Mouse (Mus musculus): ENCODE results near the gene Gm5108. TPM values are rescaled to one million over a fixed set of nuclear protein-coding genes. Genes with fewer than 3 reads are reported as not detected.

Gm5108 gene
- not detected in 2 replicates for polyA plus RNA-seq (2015; fragmentation: Nextera tagmentation; extraction: Ambion mirVana)

DNA sequence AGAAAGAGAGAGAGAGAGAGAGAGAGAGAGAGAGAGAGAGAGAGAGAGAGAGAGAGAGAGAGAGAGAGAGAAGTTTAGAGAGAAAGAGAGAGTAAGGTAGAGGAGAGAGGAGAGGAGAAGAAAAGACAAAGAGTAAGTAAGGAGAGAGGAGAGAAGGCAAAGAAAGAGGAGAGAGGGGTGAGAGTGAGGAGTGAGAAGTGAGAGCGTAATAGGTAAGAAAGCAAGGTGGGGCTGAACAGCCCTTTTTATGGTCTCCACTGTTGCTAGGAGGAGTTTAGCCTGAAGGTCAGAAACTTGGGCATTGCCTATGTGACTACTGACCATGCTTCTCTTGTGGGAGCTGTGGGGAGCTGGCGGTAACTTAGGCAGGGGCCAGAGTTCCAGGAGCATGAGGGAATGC, at the start of gene Gm5108:
Gene Gm5108 (plus strand): TSS at position 301 of the 400 bp plus-strand sequence.
- Histone ChIP-seq H3K4me2 (ENCODE audit: low read depth, low read length) (no peak within 1 kb of the TSS), H3K27me3 (ENCODE audit: control insufficient read depth, insufficient read depth, low read length) (no peaks in the 10 kb centered on the region), H3K27ac (ENCODE audit: low read length) (no peak within 1 kb of the TSS), H3K9ac (ENCODE audit: low read length) (no peak within 1 kb of the TSS), H3K4me1 (ENCODE audit: control insufficient read depth, insufficient read depth, low read length) (no peaks in the 10 kb centered on the region), H3K4me3 (ENCODE audit: low read length) (no peak within 1 kb of the TSS), H3K36me3 (ENCODE audit: control insufficient read depth, insufficient read depth) (no peaks in the 10 kb centered on the region), H3K9me3 (replicated peaks; ENCODE audit: control insufficient read depth, low read length) (no peaks in the 10 kb centered on the region; the same call in 1 of the 2 replicates)
- ATAC-seq (replicated peaks; ENCODE audit: extremely low read depth, insufficient read depth, low FRiP score): no peak
- 85% methylated on average over 2 of the region's 2 CpGs for WGBS

DNA sequence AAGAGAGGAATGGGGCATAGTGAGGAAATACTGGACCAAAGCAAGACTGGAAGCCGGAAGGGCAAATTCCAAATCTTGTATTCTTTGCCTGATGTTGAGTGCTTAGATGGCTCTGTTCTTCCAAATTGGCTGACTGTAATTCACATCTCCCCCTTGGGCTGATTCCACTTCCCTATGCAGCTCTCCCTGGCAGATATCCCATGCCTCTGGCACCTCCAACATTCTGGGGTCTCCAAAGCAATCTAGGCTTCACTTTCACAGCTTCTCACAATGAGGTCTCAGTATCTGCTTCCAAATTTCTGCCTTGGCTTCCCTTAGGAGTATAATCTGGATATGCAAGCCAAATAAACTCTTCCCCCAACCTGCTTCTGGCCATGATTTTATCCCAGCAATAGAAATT, 42.5 kb upstream of the Gm5108 start:
- no peak for ATAC-seq (replicated peaks; ENCODE audit: extremely low read depth, insufficient read depth, low FRiP score)
- H3K27ac ChIP-seq (ENCODE audit: low read length): no peak overlapping the region
- 80% methylated on average over 1 of the region's 1 CpGs for WGBS

DNA sequence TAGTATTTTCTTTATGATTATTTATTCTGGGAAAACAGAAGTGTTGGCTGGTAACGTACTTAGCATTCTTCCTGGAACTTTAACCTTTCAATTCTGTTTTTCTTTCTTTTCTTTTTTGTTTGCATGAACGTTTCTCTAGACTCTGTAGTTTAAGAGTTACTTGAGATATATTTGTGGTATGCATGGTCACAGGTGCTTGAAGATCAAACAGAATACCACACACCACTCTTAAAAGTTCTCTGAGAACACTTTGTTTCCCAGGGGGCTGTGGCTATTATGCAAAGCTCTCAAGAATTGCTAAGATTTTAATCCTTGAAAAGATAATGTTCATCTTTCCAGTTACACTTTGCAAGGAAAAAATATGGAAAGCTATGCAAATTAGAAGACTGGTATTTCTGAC, 36.9 kb upstream of the Gm5108 start:
- H3K9me3 ChIP-seq (replicated peaks; ENCODE audit: control insufficient read depth, low read length): no peaks in the 10 kb centered on the region
- 49% methylated on average over 2 of the region's 2 CpGs for WGBS
- H3K27ac ChIP-seq (ENCODE audit: low read length): no peak overlapping the region
- no peaks in the 10 kb centered on the region for H3K36me3 ChIP-seq (ENCODE audit: control insufficient read depth, insufficient read depth)
- no peak for ATAC-seq (replicated peaks; ENCODE audit: extremely low read depth, insufficient read depth, low FRiP score)
- no peak overlapping the region for H3K9ac ChIP-seq (ENCODE audit: low read length)
- H3K27me3 ChIP-seq (ENCODE audit: control insufficient read depth, insufficient read depth, low read length): no peaks in the 10 kb centered on the region
- H3K4me1 ChIP-seq (ENCODE audit: control insufficient read depth, insufficient read depth, low read length): no peaks in the 10 kb centered on the region
- H3K4me3 ChIP-seq (ENCODE audit: low read length): no peak overlapping the region
- no peak overlapping the region for H3K4me2 ChIP-seq (ENCODE audit: low read depth, low read length)

More for the DNA sequence above, 42.5 kb upstream of the Gm5108 start:
- Histone ChIP-seq H3K4me3 (ENCODE audit: low read length) (no peak overlapping the region), H3K9me3 (replicated peaks; ENCODE audit: control insufficient read depth, low read length) (no peaks in the 10 kb centered on the region), H3K4me2 (ENCODE audit: low read depth, low read length) (no peak overlapping the region), H3K36me3 (ENCODE audit: control insufficient read depth, insufficient read depth) (no peaks in the 10 kb centered on the region), H3K4me1 (ENCODE audit: control insufficient read depth, insufficient read depth, low read length) (no peaks in the 10 kb centered on the region), H3K9ac (ENCODE audit: low read length) (no peak overlapping the region), H3K27me3 (ENCODE audit: control insufficient read depth, insufficient read depth, low read length) (no peaks in the 10 kb centered on the region)

DNA sequence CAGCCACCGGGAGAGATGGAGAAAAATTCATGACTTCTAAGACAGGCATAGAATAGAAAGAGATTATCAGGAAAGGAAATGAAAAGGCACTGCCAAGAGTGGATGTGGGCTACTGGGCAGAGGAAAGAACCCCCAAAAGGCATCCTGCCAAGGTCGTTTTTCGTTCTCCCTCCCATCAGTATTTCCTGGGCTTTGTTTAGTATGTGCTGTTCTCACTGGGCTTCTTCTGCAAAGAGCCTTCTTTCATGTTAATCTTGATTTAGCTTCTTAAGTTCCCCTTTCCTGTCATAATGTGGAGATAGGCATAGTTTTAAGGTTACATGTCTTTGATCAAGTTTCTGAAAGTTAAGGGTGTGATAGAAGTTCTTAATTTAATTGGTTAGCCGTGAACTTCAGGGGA, 10.9 kb upstream of the Gm5108 start:
- Histone ChIP-seq H3K9ac (ENCODE audit: low read length) (no peak overlapping the region), H3K4me3 (ENCODE audit: low read length) (no peak overlapping the region), H3K27me3 (ENCODE audit: control insufficient read depth, insufficient read depth, low read length) (no peaks in the 10 kb centered on the region), H3K4me1 (ENCODE audit: control insufficient read depth, insufficient read depth, low read length) (no peaks in the 10 kb centered on the region), H3K36me3 (ENCODE audit: control insufficient read depth, insufficient read depth) (no peaks in the 10 kb centered on the region), H3K27ac (ENCODE audit: low read length) (no peak overlapping the region), H3K4me2 (ENCODE audit: low read depth, low read length) (no peak overlapping the region), H3K9me3 (replicated peaks; ENCODE audit: control insufficient read depth, low read length) (no peaks in the 10 kb centered on the region)
- 28% methylated on average over 4 of the region's 4 CpGs for WGBS
- no peak for ATAC-seq (replicated peaks; ENCODE audit: extremely low read depth, insufficient read depth, low FRiP score)

DNA sequence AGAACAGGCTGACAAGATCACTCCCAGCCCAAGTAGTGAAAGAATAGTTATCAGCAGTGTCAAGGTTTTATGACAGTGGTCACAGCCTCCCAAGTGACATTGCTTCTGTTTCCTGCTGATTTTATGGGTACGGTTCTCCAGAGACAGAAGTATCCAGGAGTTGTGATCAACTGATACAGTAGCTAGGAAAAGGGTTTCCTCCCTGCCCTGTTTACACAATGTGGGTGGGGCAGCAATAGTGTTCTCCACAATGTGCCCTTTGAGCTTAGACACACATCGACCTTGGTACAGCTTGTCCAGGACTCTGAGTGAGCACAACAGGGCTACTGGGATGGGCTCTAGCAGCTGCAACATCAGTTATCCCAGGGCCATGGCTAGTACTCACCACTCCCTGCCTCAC, 9.8 kb upstream of the Gm5108 start:
- Histone ChIP-seq H3K9me3 (replicated peaks; ENCODE audit: control insufficient read depth, low read length) (no peaks in the 10 kb centered on the region), H3K4me2 (ENCODE audit: low read depth, low read length) (no peak overlapping the region), H3K27ac (ENCODE audit: low read length) (no peak overlapping the region), H3K27me3 (ENCODE audit: control insufficient read depth, insufficient read depth, low read length) (no peaks in the 10 kb centered on the region), H3K4me1 (ENCODE audit: control insufficient read depth, insufficient read depth, low read length) (no peaks in the 10 kb centered on the region), H3K36me3 (ENCODE audit: control insufficient read depth, insufficient read depth) (no peaks in the 10 kb centered on the region), H3K9ac (ENCODE audit: low read length) (no peak overlapping the region), H3K4me3 (ENCODE audit: low read length) (no peak overlapping the region)
- 41% methylated on average over 2 of the region's 2 CpGs for WGBS
- no peak for ATAC-seq (replicated peaks; ENCODE audit: extremely low read depth, insufficient read depth, low FRiP score)

DNA sequence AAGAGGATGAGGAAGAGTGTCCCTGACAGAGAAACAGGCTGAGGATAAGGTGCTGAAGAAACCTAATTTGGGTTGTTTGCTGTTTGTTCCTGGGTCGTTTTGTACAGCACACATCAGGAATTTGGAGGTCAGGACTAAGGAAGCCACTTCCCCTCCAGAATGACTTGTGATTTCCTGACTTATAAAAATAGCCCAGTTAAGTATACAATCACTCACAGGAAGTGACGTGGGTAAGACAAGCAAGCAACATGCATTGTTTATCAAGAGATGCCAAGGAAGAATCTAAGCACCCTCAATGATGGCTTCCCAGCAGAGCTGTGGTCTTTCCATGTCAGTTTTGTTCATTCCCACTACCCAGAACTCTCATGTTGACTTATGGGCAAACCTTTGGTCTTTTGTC, 1.7 kb downstream of the Gm5108 start:
- Histone ChIP-seq H3K4me1 (ENCODE audit: control insufficient read depth, insufficient read depth, low read length) (no peaks in the 10 kb centered on the region), H3K4me2 (ENCODE audit: low read depth, low read length) (no peak overlapping the region), H3K36me3 (ENCODE audit: control insufficient read depth, insufficient read depth) (no peaks in the 10 kb centered on the region), H3K27ac (ENCODE audit: low read length) (no peak overlapping the region), H3K9ac (ENCODE audit: low read length) (no peak overlapping the region), H3K9me3 (replicated peaks; ENCODE audit: control insufficient read depth, low read length) (no peaks in the 10 kb centered on the region; the same call in 1 of the 2 replicates), H3K4me3 (ENCODE audit: low read length) (no peak overlapping the region), H3K27me3 (ENCODE audit: control insufficient read depth, insufficient read depth, low read length) (no peaks in the 10 kb centered on the region)
- 39% methylated on average over 2 of the region's 2 CpGs for WGBS
- no peak for ATAC-seq (replicated peaks; ENCODE audit: extremely low read depth, insufficient read depth, low FRiP score)

DNA sequence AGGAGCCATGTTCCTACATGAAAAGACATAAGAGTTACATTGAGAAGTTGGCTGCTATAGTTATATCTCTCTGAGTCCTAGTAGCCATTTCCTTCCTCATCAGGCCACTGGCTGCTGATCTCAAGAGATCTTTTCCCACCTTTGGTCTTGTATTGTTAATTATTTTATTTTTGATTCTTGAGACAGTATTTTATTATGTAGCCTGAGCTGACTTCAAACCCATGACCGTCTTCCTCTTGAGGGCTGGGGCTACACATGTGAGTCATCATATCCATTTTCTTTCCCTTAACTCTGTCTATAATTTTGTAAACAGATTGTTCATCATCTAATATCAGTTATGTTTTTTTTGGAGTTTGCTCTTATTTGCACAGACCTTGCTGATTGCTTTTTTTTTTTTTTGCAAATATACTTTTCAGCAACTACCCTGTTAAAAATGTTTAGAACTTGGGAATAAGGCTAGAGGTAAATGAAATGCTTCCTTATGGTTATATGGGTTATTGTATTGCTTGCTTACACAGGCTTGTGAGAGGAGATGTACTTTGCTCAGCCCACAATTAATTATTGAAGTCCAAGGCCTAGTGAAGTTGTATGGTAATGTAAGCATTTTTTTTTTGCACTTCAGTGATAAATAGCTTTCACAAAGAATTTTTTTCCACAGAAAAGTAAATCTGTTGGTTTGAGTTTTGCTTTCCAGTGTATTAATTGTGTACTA, 2.8 kb downstream of the Gm5108 start:
- H3K9ac ChIP-seq (ENCODE audit: low read length): no peak overlapping the region
- no peak for ATAC-seq (replicated peaks; ENCODE audit: extremely low read depth, insufficient read depth, low FRiP score)
- H3K4me3 ChIP-seq (ENCODE audit: low read length): no peak overlapping the region
- H3K4me2 ChIP-seq (ENCODE audit: low read depth, low read length): no peak overlapping the region
- H3K36me3 ChIP-seq (ENCODE audit: control insufficient read depth, insufficient read depth): no peaks in the 10 kb centered on the region
- H3K9me3 ChIP-seq (replicated peaks; ENCODE audit: control insufficient read depth, low read length): no peaks in the 10 kb centered on the region; the same call in 1 of the 2 replicates
- WGBS: 84% methylated on average over 1 of the region's 1 CpGs
- H3K27ac ChIP-seq (ENCODE audit: low read length): no peak overlapping the region
- H3K27me3 ChIP-seq (ENCODE audit: control insufficient read depth, insufficient read depth, low read length): no peaks in the 10 kb centered on the region
- H3K4me1 ChIP-seq (ENCODE audit: control insufficient read depth, insufficient read depth, low read length): no peaks in the 10 kb centered on the region

DNA sequence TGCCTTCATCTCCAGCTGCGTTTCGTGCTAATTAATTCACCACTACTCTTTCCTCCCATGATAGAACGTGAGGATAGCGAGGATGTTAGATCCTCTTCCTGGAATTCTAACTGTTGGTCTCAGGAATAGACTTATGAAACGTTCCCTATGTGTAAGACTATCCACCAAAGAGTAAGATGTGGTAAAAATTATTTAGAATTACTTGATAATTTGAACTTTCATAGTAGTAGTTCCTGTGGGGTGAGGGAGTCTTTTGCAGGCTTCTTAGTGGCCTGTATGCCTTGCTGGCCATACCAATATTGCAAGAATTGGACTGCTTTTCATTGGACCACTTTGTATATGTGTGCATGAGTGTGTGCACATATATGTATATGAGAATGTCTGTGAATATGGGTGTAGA, 4.9 kb downstream of the Gm5108 start, which contains the start of gene Gm21905:
Gene Gm21905 (minus strand): TSS at position 101 of the 400 bp plus-strand sequence.
- Histone ChIP-seq H3K27ac (ENCODE audit: low read length) (no peak within 1 kb of the TSS), H3K36me3 (ENCODE audit: control insufficient read depth, insufficient read depth) (no peaks in the 10 kb centered on the region), H3K27me3 (ENCODE audit: control insufficient read depth, insufficient read depth, low read length) (no peaks in the 10 kb centered on the region), H3K9me3 (replicated peaks; ENCODE audit: control insufficient read depth, low read length) (no peaks in the 10 kb centered on the region; the same call in 1 of the 2 replicates), H3K4me1 (ENCODE audit: control insufficient read depth, insufficient read depth, low read length) (no peaks in the 10 kb centered on the region), H3K4me3 (ENCODE audit: low read length) (no peak within 1 kb of the TSS), H3K4me2 (ENCODE audit: low read depth, low read length) (no peak within 1 kb of the TSS), H3K9ac (ENCODE audit: low read length) (no peak within 1 kb of the TSS)
- no peak for ATAC-seq (replicated peaks; ENCODE audit: extremely low read depth, insufficient read depth, low FRiP score)
- 77% methylated on average over 5 of the region's 5 CpGs for whole genome bisulfite sequencing

DNA sequence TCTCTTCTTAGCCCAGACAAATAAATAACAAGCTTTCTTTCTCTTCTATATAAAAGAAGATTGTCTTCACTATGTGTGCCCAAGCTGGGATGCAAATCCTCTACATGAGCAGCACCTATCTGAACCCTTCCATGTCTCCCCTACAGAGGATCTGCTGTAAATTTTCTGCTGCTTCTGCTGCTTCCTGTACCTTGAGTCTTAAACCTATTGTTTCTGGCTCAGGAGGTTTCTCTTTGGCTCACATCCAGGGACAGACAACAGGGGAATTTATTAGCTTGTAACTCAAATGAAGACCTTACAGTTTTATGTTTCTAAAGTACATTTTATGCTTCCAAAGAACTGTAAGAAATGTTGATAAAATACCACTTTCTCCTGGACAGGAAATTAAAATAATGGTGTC, 5.5 kb downstream of the Gm5108 start:
- H3K4me3 ChIP-seq (ENCODE audit: low read length): no peak overlapping the region
- no peak for ATAC-seq (replicated peaks; ENCODE audit: extremely low read depth, insufficient read depth, low FRiP score)

More for the DNA sequence above, 5.5 kb downstream of the Gm5108 start:
- H3K9me3 ChIP-seq (replicated peaks; ENCODE audit: control insufficient read depth, low read length): no peaks in the 10 kb centered on the region; the same call in 1 of the 2 replicates
- H3K27ac ChIP-seq (ENCODE audit: low read length): no peak overlapping the region
- no peaks in the 10 kb centered on the region for H3K4me1 ChIP-seq (ENCODE audit: control insufficient read depth, insufficient read depth, low read length)
- no peaks in the 10 kb centered on the region for H3K36me3 ChIP-seq (ENCODE audit: control insufficient read depth, insufficient read depth)
- no peak overlapping the region for H3K9ac ChIP-seq (ENCODE audit: low read length)
- no peaks in the 10 kb centered on the region for H3K27me3 ChIP-seq (ENCODE audit: control insufficient read depth, insufficient read depth, low read length)
- H3K4me2 ChIP-seq (ENCODE audit: low read depth, low read length): no peak overlapping the region
